Mouse (Mus musculus) MEL (cell line): Measurements from ENCODE around the gene Fam169a. TPM values are rescaled to one million over a fixed set of nuclear protein-coding genes. Genes with fewer than 3 reads are reported as not detected.

Experiments used
- DNase-seq: peaks from one replicate; pipeline ENCODE4 v3.0.0; 2011; ENCODE audit warnings: low read depth, low spot score
- H3K27ac ChIP-seq: 2 replicates; pipeline ENCODE4 v1.5.1; 2012; ENCODE audit warnings: low read depth, mild to moderate bottlenecking, control low read depth, low read length, moderate library complexity; ENCODE audit not compliant: control insufficient read depth
- H3K27me3 ChIP-seq, 2 experiments: fragments of 150-350 bp in 1 of 2; sonication (generic) in 1 of 2; 2 replicates each; pipeline ENCODE4 v1.6.1; 2012; ENCODE audit warnings: low read length in 2 of 2, mild to moderate bottlenecking in 2 of 2, improper control_type of control experiment in 1 of 2, moderate library complexity in 1 of 2; ENCODE audit not compliant: insufficient read depth in 2 of 2, control insufficient read depth in 1 of 2
- H3K36me3 ChIP-seq, 2 experiments: 2 replicates each; pipeline ENCODE4 v1.6.1; 2012 to 2014; ENCODE audit warnings: low read length in 2 of 2, improper control_type of control experiment in 1 of 2, inconsistent platforms in 1 of 2, mild to moderate bottlenecking in 1 of 2; ENCODE audit not compliant: insufficient read depth in 2 of 2, control insufficient read depth in 1 of 2
- H3K4me1 ChIP-seq, 2 experiments: fragments of 150-350 bp in 1 of 2; sonication (generic) in 1 of 2; 2 replicates each; pipeline ENCODE4 v1.6.1; 2012; ENCODE audit warnings: low read length in 2 of 2, improper control_type of control experiment in 1 of 2, mild to moderate bottlenecking in 1 of 2; ENCODE audit not compliant: insufficient read depth in 2 of 2, control insufficient read depth in 1 of 2
- H3K4me3 ChIP-seq, 2 experiments: fragments of 150-350 bp in 1 of 2; sonication (generic) in 1 of 2; 2 replicates each; pipeline ENCODE4 v1.5.1; 2012; ENCODE audit warnings: low read depth in 2 of 2, low read length in 2 of 2, mild to moderate bottlenecking in 2 of 2, moderate library complexity in 2 of 2, control low read depth in 1 of 2, improper control_type of control experiment in 1 of 2; ENCODE audit not compliant: control insufficient read depth in 1 of 2, insufficient read depth in 1 of 2
- H3K79me2 ChIP-seq: 2 replicates; pipeline ENCODE4 v1.6.1; 2012; ENCODE audit warnings: mild to moderate bottlenecking, low read length, moderate library complexity; ENCODE audit not compliant: control insufficient read depth, poor library complexity, insufficient read depth
- H3K9ac ChIP-seq: 2 replicates; pipeline ENCODE4 v1.6.1; 2012; ENCODE audit warnings: low read depth, mild to moderate bottlenecking, control low read depth, low read length, moderate library complexity; ENCODE audit not compliant: control insufficient read depth, poor library complexity, severe bottlenecking
- H3K9me3 ChIP-seq: fragments of 150-350 bp; sonication (generic); replicated peaks from 2 replicates; pipeline ENCODE4 v1.6.1; 2012; ENCODE audit warnings: mild to moderate bottlenecking, low read length, improper control_type of control experiment, moderate library complexity; ENCODE audit not compliant: insufficient read depth
- HCFC1 ChIP-seq: IDR thresholded peaks from 2 replicates; pipeline ENCODE4 v1.6.1; 2012; ENCODE audit warnings: low read depth, mild to moderate bottlenecking, inconsistent platforms, low read length, improper control_type of control experiment, moderate library complexity
- MAFK ChIP-seq: IDR thresholded peaks from 2 replicates; pipeline ENCODE4 v1.6.1; 2011; ENCODE audit warnings: low read depth, mild to moderate bottlenecking, low read length, improper control_type of control experiment, borderline replicate concordance
- MAX ChIP-seq: IDR thresholded peaks from 2 replicates; pipeline ENCODE4 v1.6.1; 2011; ENCODE audit warnings: low read length, improper control_type of control experiment
- MEF2A ChIP-seq: IDR thresholded peaks from 2 replicates; pipeline ENCODE4 v1.6.1; 2014; ENCODE audit warnings: low read depth, mild to moderate bottlenecking, inconsistent platforms, low read length, improper control_type of control experiment; ENCODE audit not compliant: poor library complexity, insufficient replicate concordance, severe bottlenecking; ENCODE audit errors: extremely low read depth
- MXI1 ChIP-seq: IDR thresholded peaks from 2 replicates; pipeline ENCODE4 v1.6.1; 2011; ENCODE audit warnings: mild to moderate bottlenecking, low read depth, low read length, improper control_type of control experiment
- MYB ChIP-seq: IDR thresholded peaks from 2 replicates; pipeline ENCODE4 v1.6.1; 2011; ENCODE audit warnings: mild to moderate bottlenecking, low read depth, low read length, improper control_type of control experiment
- NRF1 ChIP-seq: IDR thresholded peaks from 2 replicates; pipeline ENCODE4 v1.6.1; 2014; ENCODE audit warnings: low read depth, mild to moderate bottlenecking, inconsistent platforms, low read length, improper control_type of control experiment, moderate library complexity; ENCODE audit not compliant: poor library complexity, insufficient read depth, severe bottlenecking
- POLR2AphosphoS2 ChIP-seq: IDR thresholded peaks from 2 replicates; pipeline ENCODE4 v1.6.1; 2011; ENCODE audit warnings: low read length, improper control_type of control experiment
- POLR2AphosphoS5 ChIP-seq: IDR thresholded peaks from 2 replicates; pipeline ENCODE4 v1.6.1; 2012; ENCODE audit warnings: low read depth, borderline replicate concordance, mild to moderate bottlenecking, inconsistent platforms, low read length, moderate library complexity, mixed read lengths
- UBTF ChIP-seq: IDR thresholded peaks from 2 replicates; pipeline ENCODE4 v1.6.1; 2012; ENCODE audit warnings: low read depth, mild to moderate bottlenecking, inconsistent platforms, low read length, improper control_type of control experiment, moderate library complexity, borderline replicate concordance; ENCODE audit not compliant: insufficient read depth
- USF1 ChIP-seq: IDR thresholded peaks from 2 replicates; pipeline ENCODE4 v1.6.1; 2014; ENCODE audit warnings: low read depth, mild to moderate bottlenecking, inconsistent platforms, low read length, improper control_type of control experiment, moderate library complexity
- ZNF384 ChIP-seq: IDR thresholded peaks from 2 replicates; pipeline ENCODE4 v1.6.1; 2012; ENCODE audit warnings: low read depth, mild to moderate bottlenecking, inconsistent platforms, low read length, improper control_type of control experiment
- polyA plus RNA-seq, 2 experiments: library from polyadenylated mRNA; stranded (reverse) in 1 of 2; unstranded in 1 of 2; fragments of >175 nt in 1 of 2; fragments of >200 nt in 1 of 2; gene quantifications; 2 replicates each; pipeline versions ENCODE4 v1.2.1 to v1.2.4; 2012; ENCODE audit warnings: low replicate concordance in 2 of 2, low read depth in 1 of 2; ENCODE audit not compliant: insufficient read length in 2 of 2, insufficient read depth in 1 of 2, missing spikeins in 1 of 2
- total RNA-seq: library from RNA; depleted of rRNA; stranded (reverse); fragments of 300-350 nt; gene quantifications from 2 replicates; pipeline ENCODE4 v1.2.3, GENCODE M21; 2012; rRNA removed

The Fam169a gene
- total and polyA plus RNA-seq, 3 experiments, result 0.62 to 0.89 TPM; not detected in 1

DNA sequence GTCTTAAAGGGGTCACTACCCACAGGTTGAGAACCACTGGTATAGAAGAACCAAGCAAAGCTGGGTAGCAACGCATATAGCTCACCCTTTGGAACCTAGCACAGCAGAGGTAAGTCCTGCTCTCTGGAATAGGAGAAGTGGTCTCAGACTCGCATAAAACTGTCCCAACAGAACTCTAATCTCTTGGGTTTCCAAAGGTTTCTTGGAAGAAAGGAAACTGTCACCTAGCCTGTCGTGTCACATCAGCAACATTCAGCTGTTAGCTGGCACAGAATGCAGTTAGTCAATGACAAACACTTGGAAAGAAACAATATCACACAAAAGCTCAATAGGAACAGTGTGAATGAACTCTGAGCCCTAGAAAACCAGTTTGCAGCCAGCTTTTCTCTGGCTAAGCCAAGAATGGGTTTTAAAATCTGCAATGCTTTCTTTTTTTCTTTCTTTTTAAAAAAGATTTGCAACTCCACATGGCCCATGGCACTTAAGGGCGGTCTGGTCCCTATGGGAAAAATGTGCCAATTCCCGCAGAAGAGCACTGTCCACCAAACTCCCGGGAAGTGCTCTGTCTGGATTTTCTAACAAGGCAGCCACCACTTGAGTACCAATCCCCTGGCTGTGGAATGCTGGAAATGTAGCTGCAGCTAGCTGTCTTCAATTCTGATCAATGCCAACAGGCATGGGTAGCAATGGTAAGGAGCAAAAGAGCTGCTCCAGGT is 113.2 kb downstream of the Fam169a start:
- H3K36me3 ChIP-seq, result peaks cover 0 to 3% of the 10 kb centered on the region in 2 experiments; a peak in 2 of 4 replicates
- H3K9ac ChIP-seq, result no peak overlapping the region
- no peaks in the 10 kb centered on the region for H3K27me3 ChIP-seq
- no peak overlapping the region for H3K27ac ChIP-seq
- H3K4me3 ChIP-seq, result no peak overlapping the region
- TF ChIP-seq MYB (no peak), MEF2A (no peak), ZNF384 (no peak), UBTF (no peak), MXI1 (no peak), MAX (no peak), USF1 (no peak), NRF1 (no peak), HCFC1 (no peak), POLR2AphosphoS2 (no peak), MAFK (no peak), POLR2AphosphoS5 (no peak)
- H3K4me1 ChIP-seq, result no peaks in the 10 kb centered on the region
- H3K79me2 ChIP-seq, result no peaks in the 10 kb centered on the region
- no peak for DNase-seq
- no peaks in the 10 kb centered on the region for H3K9me3 ChIP-seq

Other genes starting within 250 kb of the Fam169a start
- gene Gcnt4, start 142.6 kb upstream of the Fam169a start, total RNA-seq, result not detected in 2 replicates
- gene Gcnt4, start 142.6 kb upstream of the Fam169a start, polyA plus RNA-seq, result not detected
- gene 1700029F12Rik, start 32.9 kb upstream of the Fam169a start, total RNA-seq, result not detected in 2 replicates
- gene 1700029F12Rik, start 32.9 kb upstream of the Fam169a start, polyA plus RNA-seq, result not detected
- 1.9 and 2.1 TPM in 2 replicates for gene Gm6169, start 32.0 kb downstream of the Fam169a start, total RNA-seq
- 1 to 10 TPM in 1 of 2 experiments, not detected in 1; 3.6 TPM for gene Gm6169, start 32.0 kb downstream of the Fam169a start, polyA plus RNA-seq
- gene Gfm2, start 70.7 kb downstream of the Fam169a start, total RNA-seq, result 25.7 and 25.9 TPM in 2 replicates
- 10 to 100 TPM in 1 of 2 experiments, not detected in 1; 34.1 TPM for gene Gfm2, start 70.7 kb downstream of the Fam169a start, polyA plus RNA-seq
- gene Nsa2, start 70.7 kb downstream of the Fam169a start, total RNA-seq, result 130 and 133 TPM in 2 replicates
- 100 to 1,000 TPM; 200 to 245 TPM for gene Nsa2, start 70.7 kb downstream of the Fam169a start, polyA plus RNA-seq
- 11.1 and 12.7 TPM in 2 replicates for gene Hexb, start 131.1 kb downstream of the Fam169a start, total RNA-seq
- gene Hexb, start 131.1 kb downstream of the Fam169a start, polyA plus RNA-seq, result 10 to 100 TPM in 1 of 2 experiments, not detected in 1; 15.4 TPM
- gene Enc1, start 173.8 kb downstream of the Fam169a start, total RNA-seq, result not detected in 2 replicates
- not detected for gene Enc1, start 173.8 kb downstream of the Fam169a start, polyA plus RNA-seq